Mouse (Mus musculus) MEL (cell line): Measurements from ENCODE around the gene Zc3h10. TPM values are rescaled to one million over a fixed set of nuclear protein-coding genes. Genes with fewer than 3 reads are reported as not detected.

Experiments used
- DNase-seq: peaks from one replicate; pipeline ENCODE4 v3.0.0; 2011; ENCODE audit warnings: low read depth, low spot score
- H3K27ac ChIP-seq: 2 replicates; pipeline ENCODE4 v1.5.1; 2012; ENCODE audit warnings: low read depth, mild to moderate bottlenecking, control low read depth, low read length, moderate library complexity; ENCODE audit not compliant: control insufficient read depth
- H3K27me3 ChIP-seq, 2 experiments: fragments of 150-350 bp in 1 of 2; sonication (generic) in 1 of 2; 2 replicates each; pipeline ENCODE4 v1.6.1; 2012; ENCODE audit warnings: low read length in 2 of 2, mild to moderate bottlenecking in 2 of 2, improper control_type of control experiment in 1 of 2, moderate library complexity in 1 of 2; ENCODE audit not compliant: insufficient read depth in 2 of 2, control insufficient read depth in 1 of 2
- H3K36me3 ChIP-seq, 2 experiments: 2 replicates each; pipeline ENCODE4 v1.6.1; 2012 to 2014; ENCODE audit warnings: low read length in 2 of 2, improper control_type of control experiment in 1 of 2, inconsistent platforms in 1 of 2, mild to moderate bottlenecking in 1 of 2; ENCODE audit not compliant: insufficient read depth in 2 of 2, control insufficient read depth in 1 of 2
- H3K4me1 ChIP-seq, 2 experiments: fragments of 150-350 bp in 1 of 2; sonication (generic) in 1 of 2; 2 replicates each; pipeline ENCODE4 v1.6.1; 2012; ENCODE audit warnings: low read length in 2 of 2, improper control_type of control experiment in 1 of 2, mild to moderate bottlenecking in 1 of 2; ENCODE audit not compliant: insufficient read depth in 2 of 2, control insufficient read depth in 1 of 2
- H3K4me3 ChIP-seq, 2 experiments: fragments of 150-350 bp in 1 of 2; sonication (generic) in 1 of 2; 2 replicates each; pipeline ENCODE4 v1.5.1; 2012; ENCODE audit warnings: low read depth in 2 of 2, low read length in 2 of 2, mild to moderate bottlenecking in 2 of 2, moderate library complexity in 2 of 2, control low read depth in 1 of 2, improper control_type of control experiment in 1 of 2; ENCODE audit not compliant: control insufficient read depth in 1 of 2, insufficient read depth in 1 of 2
- H3K79me2 ChIP-seq: 2 replicates; pipeline ENCODE4 v1.6.1; 2012; ENCODE audit warnings: mild to moderate bottlenecking, low read length, moderate library complexity; ENCODE audit not compliant: control insufficient read depth, poor library complexity, insufficient read depth
- H3K9ac ChIP-seq: 2 replicates; pipeline ENCODE4 v1.6.1; 2012; ENCODE audit warnings: low read depth, mild to moderate bottlenecking, control low read depth, low read length, moderate library complexity; ENCODE audit not compliant: control insufficient read depth, poor library complexity, severe bottlenecking
- H3K9me3 ChIP-seq: fragments of 150-350 bp; sonication (generic); replicated peaks from 2 replicates; pipeline ENCODE4 v1.6.1; 2012; ENCODE audit warnings: mild to moderate bottlenecking, low read length, improper control_type of control experiment, moderate library complexity; ENCODE audit not compliant: insufficient read depth
- BHLHE40 ChIP-seq: IDR thresholded peaks from 2 replicates; pipeline ENCODE4 v1.6.1; 2012; ENCODE audit warnings: low read depth, mild to moderate bottlenecking, inconsistent platforms, low read length, improper control_type of control experiment, borderline replicate concordance
- CHD2 ChIP-seq: IDR thresholded peaks from 2 replicates; pipeline ENCODE4 v1.6.1; 2011; ENCODE audit warnings: low read length, improper control_type of control experiment
- CTCF ChIP-seq, 3 experiments: IDR thresholded peaks in 2 of 3; conservative IDR thresholded peaks in 1 of 3; 2 replicates each; pipeline ENCODE4 v1.5.1; 2011 to 2012; ENCODE audit warnings: low read length in 3 of 3, low read depth in 2 of 3, mild to moderate bottlenecking in 2 of 3, improper control_type of control experiment in 1 of 3, inconsistent platforms in 1 of 3, mixed read lengths in 1 of 3, moderate library complexity in 1 of 3; ENCODE audit not compliant: control insufficient read depth in 1 of 3, insufficient read depth in 1 of 3, poor library complexity in 1 of 3, severe bottlenecking in 1 of 3
- ELF1 ChIP-seq: IDR thresholded peaks from 2 replicates; pipeline ENCODE4 v1.6.1; 2014; ENCODE audit warnings: low read depth, mild to moderate bottlenecking, inconsistent platforms, low read length, improper control_type of control experiment, moderate library complexity
- EP300 ChIP-seq, 2 experiments: IDR thresholded peaks; 2 replicates each; pipeline ENCODE4 v1.6.1; 2011; ENCODE audit warnings: improper control_type of control experiment in 2 of 2, low read length in 2 of 2, low read depth in 1 of 2, mild to moderate bottlenecking in 1 of 2
- ETS1 ChIP-seq: IDR thresholded peaks from 2 replicates; pipeline ENCODE4 v1.6.1; 2012; ENCODE audit warnings: low read depth, mild to moderate bottlenecking, inconsistent platforms, low read length, improper control_type of control experiment, moderate library complexity
- GABPA ChIP-seq: IDR thresholded peaks from 2 replicates; pipeline ENCODE4 v1.6.1; 2012; ENCODE audit warnings: low read depth, mild to moderate bottlenecking, inconsistent platforms, low read length, improper control_type of control experiment, moderate library complexity
- GATA1 ChIP-seq: IDR thresholded peaks from 2 replicates; pipeline ENCODE4 v1.6.1; 2011; ENCODE audit warnings: low read depth, low read length, improper control_type of control experiment
- HCFC1 ChIP-seq: IDR thresholded peaks from 2 replicates; pipeline ENCODE4 v1.6.1; 2012; ENCODE audit warnings: low read depth, mild to moderate bottlenecking, inconsistent platforms, low read length, improper control_type of control experiment, moderate library complexity
- KAT2A ChIP-seq: conservative IDR thresholded peaks from 2 replicates; pipeline ENCODE4 v1.6.1; 2012; ENCODE audit warnings: low read depth, low read length, improper control_type of control experiment, inconsistent platforms
- MAX ChIP-seq: IDR thresholded peaks from 2 replicates; pipeline ENCODE4 v1.6.1; 2011; ENCODE audit warnings: low read length, improper control_type of control experiment
- MAZ ChIP-seq: IDR thresholded peaks from 2 replicates; pipeline ENCODE4 v1.6.1; 2012; ENCODE audit warnings: low read depth, mild to moderate bottlenecking, inconsistent platforms, low read length, improper control_type of control experiment
- MEF2A ChIP-seq: IDR thresholded peaks from 2 replicates; pipeline ENCODE4 v1.6.1; 2014; ENCODE audit warnings: low read depth, mild to moderate bottlenecking, inconsistent platforms, low read length, improper control_type of control experiment; ENCODE audit not compliant: poor library complexity, insufficient replicate concordance, severe bottlenecking; ENCODE audit errors: extremely low read depth
- MYB ChIP-seq: IDR thresholded peaks from 2 replicates; pipeline ENCODE4 v1.6.1; 2011; ENCODE audit warnings: mild to moderate bottlenecking, low read depth, low read length, improper control_type of control experiment
- MYC ChIP-seq: IDR thresholded peaks from 2 replicates; pipeline ENCODE4 v1.6.1; 2011; ENCODE audit warnings: low read depth, mild to moderate bottlenecking, low read length, improper control_type of control experiment, moderate library complexity
- NELFE ChIP-seq: IDR thresholded peaks from 2 replicates; pipeline ENCODE4 v1.6.1; 2011; ENCODE audit warnings: low read depth, low read length, improper control_type of control experiment
- NRF1 ChIP-seq: IDR thresholded peaks from 2 replicates; pipeline ENCODE4 v1.6.1; 2014; ENCODE audit warnings: low read depth, mild to moderate bottlenecking, inconsistent platforms, low read length, improper control_type of control experiment, moderate library complexity; ENCODE audit not compliant: poor library complexity, insufficient read depth, severe bottlenecking
- POLR2A ChIP-seq, 2 experiments: IDR thresholded peaks; 2 replicates each; pipeline ENCODE4 v1.6.1; 2011 to 2012; ENCODE audit warnings: low read length in 2 of 2, mild to moderate bottlenecking in 2 of 2, control low read depth in 1 of 2, improper control_type of control experiment in 1 of 2, low read depth in 1 of 2, moderate library complexity in 1 of 2; ENCODE audit not compliant: control insufficient read depth in 1 of 2, insufficient read depth in 1 of 2, poor library complexity in 1 of 2
- POLR2AphosphoS2 ChIP-seq: IDR thresholded peaks from 2 replicates; pipeline ENCODE4 v1.6.1; 2011; ENCODE audit warnings: low read length, improper control_type of control experiment
- POLR2AphosphoS5 ChIP-seq: IDR thresholded peaks from 2 replicates; pipeline ENCODE4 v1.6.1; 2012; ENCODE audit warnings: low read depth, borderline replicate concordance, mild to moderate bottlenecking, inconsistent platforms, low read length, moderate library complexity, mixed read lengths
- RAD21 ChIP-seq: IDR thresholded peaks from 2 replicates; pipeline ENCODE4 v1.6.1; 2011; ENCODE audit warnings: mild to moderate bottlenecking, low read depth, low read length, improper control_type of control experiment
- RCOR1 ChIP-seq: IDR thresholded peaks from 2 replicates; pipeline ENCODE4 v1.6.1; 2012; ENCODE audit warnings: low read depth, mild to moderate bottlenecking, inconsistent platforms, low read length, improper control_type of control experiment
- SIN3A ChIP-seq: IDR thresholded peaks from 2 replicates; pipeline ENCODE4 v1.6.1; 2012; ENCODE audit warnings: low read length, improper control_type of control experiment, inconsistent platforms
- SMC3 ChIP-seq: IDR thresholded peaks from 2 replicates; pipeline ENCODE4 v1.6.1; 2011; ENCODE audit warnings: low read depth, low read length, improper control_type of control experiment
- TAL1 ChIP-seq: IDR thresholded peaks from 2 replicates; pipeline ENCODE4 v1.6.1; 2012; ENCODE audit warnings: mild to moderate bottlenecking, inconsistent platforms, low read length, moderate library complexity, mixed read lengths
- TCF12 ChIP-seq: IDR thresholded peaks from 2 replicates; pipeline ENCODE4 v1.6.1; 2014; ENCODE audit warnings: low read depth, mild to moderate bottlenecking, inconsistent platforms, low read length, improper control_type of control experiment, moderate library complexity
- UBTF ChIP-seq: IDR thresholded peaks from 2 replicates; pipeline ENCODE4 v1.6.1; 2012; ENCODE audit warnings: low read depth, mild to moderate bottlenecking, inconsistent platforms, low read length, improper control_type of control experiment, moderate library complexity, borderline replicate concordance; ENCODE audit not compliant: insufficient read depth
- USF1 ChIP-seq: IDR thresholded peaks from 2 replicates; pipeline ENCODE4 v1.6.1; 2014; ENCODE audit warnings: low read depth, mild to moderate bottlenecking, inconsistent platforms, low read length, improper control_type of control experiment, moderate library complexity
- USF2 ChIP-seq, 2 experiments: IDR thresholded peaks; 2 replicates each; pipeline ENCODE4 v1.6.1; 2011 to 2012; ENCODE audit warnings: improper control_type of control experiment in 2 of 2, low read length in 2 of 2, borderline replicate concordance in 1 of 2, inconsistent platforms in 1 of 2, low read depth in 1 of 2, mild to moderate bottlenecking in 1 of 2; ENCODE audit not compliant: insufficient read depth in 1 of 2
- ZC3H11A ChIP-seq: IDR thresholded peaks from 2 replicates; pipeline ENCODE4 v1.6.1; 2012; ENCODE audit warnings: low read depth, mild to moderate bottlenecking, inconsistent platforms, low read length, improper control_type of control experiment
- ZKSCAN1 ChIP-seq: IDR thresholded peaks from 2 replicates; pipeline ENCODE4 v1.6.1; 2012; ENCODE audit warnings: low read depth, mild to moderate bottlenecking, inconsistent platforms, low read length, improper control_type of control experiment, moderate library complexity
- ZMIZ1 ChIP-seq: IDR thresholded peaks from 2 replicates; pipeline ENCODE4 v1.6.1; 2012; ENCODE audit warnings: low read depth, mild to moderate bottlenecking, inconsistent platforms, low read length, improper control_type of control experiment, moderate library complexity
- ZNF384 ChIP-seq: IDR thresholded peaks from 2 replicates; pipeline ENCODE4 v1.6.1; 2012; ENCODE audit warnings: low read depth, mild to moderate bottlenecking, inconsistent platforms, low read length, improper control_type of control experiment
- polyA plus RNA-seq, 2 experiments: library from polyadenylated mRNA; stranded (reverse) in 1 of 2; unstranded in 1 of 2; fragments of >175 nt in 1 of 2; fragments of >200 nt in 1 of 2; gene quantifications; 2 replicates each; pipeline versions ENCODE4 v1.2.1 to v1.2.4; 2012; ENCODE audit warnings: low replicate concordance in 2 of 2, low read depth in 1 of 2; ENCODE audit not compliant: insufficient read length in 2 of 2, insufficient read depth in 1 of 2, missing spikeins in 1 of 2
- total RNA-seq: library from RNA; depleted of rRNA; stranded (reverse); fragments of 300-350 nt; gene quantifications from 2 replicates; pipeline ENCODE4 v1.2.3, GENCODE M21; 2012

The Zc3h10 gene
- total and polyA plus RNA-seq, 3 experiments = 14.6 to 17.3 TPM; not detected in 1

- peak within 1 kb of the TSS; percentile 95 for H3K9ac ChIP-seq
- H3K79me2 ChIP-seq = peaks cover 36% of the 10 kb centered on the region
- no peaks in the 10 kb centered on the region for H3K27me3 ChIP-seq
- peak within 1 kb of the TSS; percentile 95 to 99 for H3K4me3 ChIP-seq
- peaks cover 15 to 34% of the 10 kb centered on the region in 2 experiments for H3K4me1 ChIP-seq
- H3K36me3 ChIP-seq = peaks cover 10 to 24% of the 10 kb centered on the region in 2 experiments
- peak within 1 kb of the TSS; percentile 98 for H3K27ac ChIP-seq
- peak; percentile 99 for DNase-seq
- no peaks in the 10 kb centered on the region for H3K9me3 ChIP-seq
- TF ChIP-seq HCFC1 (peak; percentile 83), POLR2A (IDR thresholded peaks at IDR 0.05; ENCODE audit: control insufficient read depth in 1 of 2, insufficient read depth in 1 of 2, low read depth in 1 of 2, low read length in 2 of 2, poor library complexity in 1 of 2) (peak; percentile 82 to 91), MYC (peak; percentile 78), UBTF (no peak), POLR2AphosphoS2 (peak; percentile 97), MEF2A (no peak), KAT2A (peak; percentile 58; the same call in 1 of the 2 replicates), CHD2 (peak; percentile 44), NELFE (peak; percentile 97), MYB (peak; percentile 42; the same call in 1 of the 2 replicates), ELF1 (peak; percentile 53), ZNF384 (0 out of 2 replicates have a peak, but pooled peaks have one; percentile 7), POLR2AphosphoS5 (0 out of 2 replicates have a peak, but pooled peaks have one; percentile 38), SIN3A (peak; percentile 94), RCOR1 (no peak), CTCF (IDR thresholded peaks at IDR 0.05 in 2 of 3, conservative IDR thresholded peaks at IDR 0.05 in 1 of 3; ENCODE audit: control insufficient read depth in 1 of 3, insufficient read depth in 1 of 3, low read depth in 2 of 3, low read length in 3 of 3, poor library complexity in 1 of 3, severe bottlenecking in 1 of 3) (peak in 2 of 3 experiments; percentile 70 to 81; a peak in 5 of 6 replicates), GABPA (peak; percentile 52), TAL1 (no peak), EP300 (IDR thresholded peaks at IDR 0.05; ENCODE audit: low read depth in 1 of 2, low read length in 2 of 2) (peak in 1 of 2 experiments; percentile 12; a peak in 1 of 4 replicates), USF1 (peak; percentile 55; the same call in 1 of the 2 replicates), BHLHE40 (peak; percentile 25; the same call in 1 of the 2 replicates), ZKSCAN1 (no peak), GATA1 (no peak), TCF12 (peak; percentile 57), NRF1 (peak; percentile 40; the same call in 1 of the 2 replicates), RAD21 (no peak; the same call in 1 of the 2 replicates), USF2 (IDR thresholded peaks at IDR 0.05; ENCODE audit: borderline replicate concordance in 1 of 2, insufficient read depth in 1 of 2, low read depth in 1 of 2, low read length in 2 of 2) (no peak), ETS1 (peak; percentile 64; the same call in 1 of the 2 replicates), MAX (peak; percentile 69), SMC3 (peak; percentile 22), MAZ (peak; percentile 94), ZMIZ1 (peak; percentile 96), ZC3H11A (peak; percentile 23; the same call in 1 of the 2 replicates)
Observed at GRCm38 (mm10) chr10:128493695-128494666, 53.6 kb downstream of the Zc3h10 start, which contains the start of gene Myl6. TSS of gene Myl6 (minus strand) at chr10:128494145.
